Mouse (Mus musculus) myocyte (in vitro differentiated cells): ENCODE data around the gene Tef. TPM values are rescaled to one million over a fixed set of nuclear protein-coding genes. Genes with fewer than 3 reads are reported as not detected.
A peak's percentile ranks its signal among the peaks of the same experiment; 100 is the strongest.

Source experiments
- H3K27me3 ChIP-seq: one replicate; pipeline ENCODE4 v1.6.1; 2011; ENCODE audit not compliant: control insufficient read depth, insufficient read depth, insufficient read length
- H3K36me3 ChIP-seq: one replicate; pipeline ENCODE4 v1.6.1; 2011; ENCODE audit not compliant: control insufficient read depth, insufficient read depth
- H3K4me2 ChIP-seq: one replicate; pipeline ENCODE4 v1.6.1; 2011; ENCODE audit warnings: low read depth, control low read depth
- H3K4me3 ChIP-seq: one replicate; pipeline ENCODE4 v1.5.1; 2011; ENCODE audit warnings: mild to moderate bottlenecking, control low read depth, moderate library complexity
- H3K79me2 ChIP-seq: one replicate; pipeline ENCODE4 v1.6.1; 2011; ENCODE audit not compliant: control insufficient read depth, insufficient read depth
- H3ac ChIP-seq: one replicate; pipeline ENCODE4 v1.6.1; 2011; ENCODE audit not compliant: control insufficient read depth, insufficient read length
- CEBPB ChIP-seq: IDR thresholded peaks from 2 replicates; pipeline ENCODE4 v1.6.1; 2011; ENCODE audit warnings: mild to moderate bottlenecking, moderate library complexity; ENCODE audit not compliant: poor library complexity, insufficient read depth, severe bottlenecking
- E2F4 ChIP-seq: IDR thresholded peaks from one replicate; pipeline ENCODE4 v1.6.1; 2011; ENCODE audit warnings: mild to moderate bottlenecking, control low read depth, moderate library complexity; ENCODE audit not compliant: insufficient read depth
- MAX ChIP-seq: IDR thresholded peaks from one replicate; pipeline ENCODE4 v1.6.1; 2011; ENCODE audit warnings: low read depth, mild to moderate bottlenecking, control low read depth
- MYOD1 ChIP-seq, 3 experiments: IDR thresholded peaks; one replicate each; pipeline ENCODE4 v1.6.1; 2011; ENCODE audit warnings: control low read depth in 2 of 3, low read depth in 2 of 3, mild to moderate bottlenecking in 2 of 3, moderate library complexity in 1 of 3; ENCODE audit not compliant: insufficient read length in 2 of 3, control insufficient read depth in 1 of 3
- MYOG ChIP-seq, 3 experiments: IDR thresholded peaks; one replicate each; pipeline ENCODE4 v1.6.1; 2011; ENCODE audit warnings: control low read depth in 2 of 3, low read depth in 2 of 3, mild to moderate bottlenecking in 2 of 3; ENCODE audit not compliant: insufficient read length in 2 of 3, control insufficient read depth in 1 of 3, insufficient read depth in 1 of 3
- POLR2A ChIP-seq: IDR thresholded peaks from one replicate; pipeline ENCODE4 v1.6.1; 2011; ENCODE audit warnings: low read depth, mild to moderate bottlenecking, control low read depth, moderate library complexity; ENCODE audit not compliant: insufficient read length
- POLR2AphosphoS2 ChIP-seq: IDR thresholded peaks from one replicate; pipeline ENCODE4 v1.6.1; 2011; ENCODE audit warnings: low read depth, control low read depth; ENCODE audit not compliant: insufficient read length
- REST ChIP-seq: IDR thresholded peaks from one replicate; pipeline ENCODE4 v1.6.1; 2011; ENCODE audit warnings: mild to moderate bottlenecking, control low read depth, moderate library complexity; ENCODE audit not compliant: insufficient read depth, insufficient read length
- SRF ChIP-seq: IDR thresholded peaks from one replicate; pipeline ENCODE4 v1.6.1; 2011; ENCODE audit warnings: low read depth; ENCODE audit not compliant: control insufficient read depth, insufficient read length
- TCF12 ChIP-seq: IDR thresholded peaks from one replicate; pipeline ENCODE4 v1.6.1; 2011; ENCODE audit warnings: mild to moderate bottlenecking, control low read depth; ENCODE audit not compliant: poor library complexity, insufficient read depth, severe bottlenecking
- TCF3 ChIP-seq: IDR thresholded peaks from one replicate; pipeline ENCODE4 v1.6.1; 2011; ENCODE audit warnings: low read depth, control low read depth; ENCODE audit not compliant: insufficient read length
- USF1 ChIP-seq: IDR thresholded peaks from one replicate; pipeline ENCODE4 v1.6.1; 2011; ENCODE audit warnings: low read depth, mild to moderate bottlenecking, control low read depth, moderate library complexity
- polyA plus RNA-seq: library from polyadenylated mRNA; unstranded; fragments of >200 nt; fragmentation: generic; extraction: Trizol; gene quantifications from one replicate; pipeline ENCODE4 v1.2.1, GENCODE M21; 2012; ENCODE audit warnings: missing spikeins

The Tef gene
- polyA plus RNA-seq, 1 experiment = 58.4 TPM

DNA sequence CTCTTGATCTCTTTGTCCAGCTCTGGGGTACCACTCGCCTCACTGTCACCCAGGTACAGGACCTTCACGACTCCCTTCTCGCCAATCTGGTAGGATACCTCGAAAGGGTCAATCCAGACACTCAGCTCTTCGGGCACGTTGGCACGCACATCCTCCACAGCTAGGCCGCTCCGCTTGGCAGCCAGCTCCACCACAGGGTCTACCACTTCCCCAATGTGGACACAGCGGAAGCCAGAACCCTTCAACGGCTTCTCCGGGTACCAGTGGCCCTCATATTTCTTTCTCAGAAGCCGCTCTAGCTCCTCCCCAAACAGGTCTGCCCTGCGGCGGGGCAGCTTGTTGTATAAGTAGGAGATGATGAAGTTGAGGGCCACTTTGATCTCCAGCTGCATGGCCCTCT, 49.2 kb downstream of the Tef start:
- Histone ChIP-seq H3K27me3 (no peaks in the 10 kb centered on the region), H3K36me3 (peaks cover 19% of the 10 kb centered on the region), H3K4me3 (no peak overlapping the region), H3K79me2 (peaks cover 58% of the 10 kb centered on the region), H3K4me2 (no peak overlapping the region), H3ac (no peak overlapping the region)
- TF ChIP-seq POLR2AphosphoS2 = no peak

DNA sequence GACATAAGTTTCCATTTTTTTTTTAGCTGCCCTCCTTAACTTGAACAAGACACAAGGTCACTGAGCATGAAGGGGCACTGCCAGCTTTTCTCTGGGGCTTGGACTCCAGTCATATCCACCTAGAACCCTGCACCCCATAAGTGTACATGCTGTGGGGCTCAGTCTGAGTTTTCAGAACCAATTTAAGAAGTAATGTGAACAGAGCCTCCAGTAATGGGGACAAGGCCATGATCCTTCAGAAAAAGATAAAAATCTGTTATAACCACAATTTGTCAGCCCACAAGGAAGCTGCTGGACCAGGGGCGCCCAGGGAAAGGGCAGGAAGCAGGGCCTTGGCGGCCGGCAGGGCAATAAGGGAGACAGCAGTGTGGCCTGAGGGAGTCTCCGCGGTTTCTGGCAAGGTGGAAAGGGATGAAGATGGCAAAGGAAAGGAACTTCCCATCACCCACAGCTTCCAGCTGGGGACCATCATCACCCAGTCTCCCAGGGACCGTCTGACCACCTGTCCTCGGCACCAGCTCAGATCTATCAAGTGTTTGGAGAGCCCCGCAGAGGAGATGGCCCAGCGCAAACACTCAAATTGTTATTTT, 50.3 kb downstream of the Tef start:
- Histone ChIP-seq H3K27me3 (no peaks in the 10 kb centered on the region), H3K79me2 (peaks cover 70% of the 10 kb centered on the region), H3K4me2 (no peak overlapping the region), H3ac (no peak overlapping the region), H3K36me3 (peaks cover 19% of the 10 kb centered on the region), H3K4me3 (no peak overlapping the region)
- TF ChIP-seq REST (no peak), E2F4 (no peak), TCF3 (no peak), POLR2AphosphoS2 (no peak), MYOG (IDR thresholded peaks at IDR 0.05; ENCODE audit: control insufficient read depth in 1 of 3, insufficient read depth in 1 of 3, insufficient read length in 2 of 3, low read depth in 2 of 3) (no peak), MAX (no peak), USF1 (no peak), TCF12 (no peak), SRF (no peak), CEBPB (no peak), POLR2A (no peak), MYOD1 (IDR thresholded peaks at IDR 0.05; ENCODE audit: control insufficient read depth in 1 of 3, insufficient read length in 2 of 3, low read depth in 2 of 3) (no peak)

DNA sequence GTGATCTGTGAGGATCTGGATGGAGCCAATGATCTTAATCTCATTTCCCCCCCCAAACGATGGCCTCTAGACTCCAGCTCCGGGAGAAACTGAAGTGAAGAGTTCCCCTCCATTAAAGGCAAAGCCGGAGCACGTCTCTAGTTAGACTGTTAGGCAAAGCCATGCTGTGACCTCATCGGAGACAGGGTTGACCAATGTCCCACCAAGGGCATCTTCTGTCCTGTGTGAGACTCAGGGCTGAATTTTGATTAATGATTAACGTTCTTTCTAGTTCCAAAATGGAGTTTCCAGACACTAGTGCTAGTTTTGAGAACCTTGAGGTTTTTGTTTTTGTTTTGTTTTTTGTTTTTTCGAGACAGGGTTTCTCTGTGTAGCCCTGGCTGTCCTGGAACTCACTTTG, 50.9 kb downstream of the Tef start:
- no peak overlapping the region for H3K4me2 ChIP-seq
- H3K79me2 ChIP-seq = peaks cover 75% of the 10 kb centered on the region
- no peak overlapping the region for H3K4me3 ChIP-seq
- TF ChIP-seq MYOD1 (IDR thresholded peaks at IDR 0.05; ENCODE audit: control insufficient read depth in 1 of 3, insufficient read length in 2 of 3, low read depth in 2 of 3) (no peak), MAX (no peak), USF1 (no peak), E2F4 (no peak), POLR2A (no peak)
- H3ac ChIP-seq = no peak overlapping the region
- H3K36me3 ChIP-seq = peaks cover 19% of the 10 kb centered on the region
- no peaks in the 10 kb centered on the region for H3K27me3 ChIP-seq

GRCm38 (mm10) chr15:81856030-81856790, 54.0 kb downstream of the Tef start:
- TF ChIP-seq REST (no peak), TCF3 (no peak), POLR2A (peak; percentile 44), TCF12 (no peak), POLR2AphosphoS2 (peak; percentile 78), CEBPB (no peak), SRF (no peak), MYOD1 (IDR thresholded peaks at IDR 0.05; ENCODE audit: control insufficient read depth in 1 of 3, insufficient read length in 2 of 3, low read depth in 2 of 3) (no peak), E2F4 (no peak)
- Histone ChIP-seq H3ac (peak overlapping the region; percentile 26), H3K79me2 (peaks cover 67% of the 10 kb centered on the region), H3K4me3 (peak overlapping the region; percentile 88), H3K27me3 (no peaks in the 10 kb centered on the region), H3K4me2 (peak overlapping the region; percentile 77), H3K36me3 (peaks cover 6% of the 10 kb centered on the region)

- Histone ChIP-seq H3K79me2 (peaks cover 58% of the 10 kb centered on the region), H3K4me3 (peak overlapping the region; percentile 88), H3K36me3 (no peaks in the 10 kb centered on the region), H3ac (peak overlapping the region; percentile 26), H3K4me2 (peak overlapping the region; percentile 77), H3K27me3 (no peaks in the 10 kb centered on the region)
- peak in 2 of 3 experiments; percentile 68 to 80 for TF ChIP-seq MYOG (IDR thresholded peaks at IDR 0.05; ENCODE audit: control insufficient read depth in 1 of 3, insufficient read depth in 1 of 3, insufficient read length in 2 of 3, low read depth in 2 of 3)
- no peak for TF ChIP-seq USF1
- no peak for TF ChIP-seq TCF3
- no peak for TF ChIP-seq SRF
- TF ChIP-seq REST = no peak
- no peak for TF ChIP-seq MAX
- TF ChIP-seq MYOD1 (IDR thresholded peaks at IDR 0.05; ENCODE audit: control insufficient read depth in 1 of 3, insufficient read length in 2 of 3, low read depth in 2 of 3) = peak; percentile 12 to 52 (median 36)
- no peak for TF ChIP-seq E2F4
- TF ChIP-seq TCF12 = no peak
- TF ChIP-seq POLR2A = peak; percentile 29
- TF ChIP-seq CEBPB = no peak
- TF ChIP-seq POLR2AphosphoS2 = no peak
Measured at GRCm38 (mm10) chr15:81856938-81857723, 54.9 kb downstream of the Tef start.
